Mouse (Mus musculus): ENCODE results near the gene Pou3f1. TPM values are rescaled to one million over a fixed set of nuclear protein-coding genes. Genes with fewer than 3 reads are reported as not detected.

Pou3f1 gene
- polyA plus RNA-seq, 1 experiment from 2014 or later: 6.8 TPM

- peaks cover 34% of the 10 kb centered on the region for H3K4me1 ChIP-seq
- H3K9ac ChIP-seq (replicated peaks): peak overlapping the region; percentile 23; the same call in 1 of the 2 replicates
- no peaks in the 10 kb centered on the region for H3K9me3 ChIP-seq (replicated peaks)
- H3K4me2 ChIP-seq: peak overlapping the region; percentile 60
- peak; percentile 51; the same call in 1 of the 2 replicates for ATAC-seq (ENCODE audit: low FRiP score)
- H3K27ac ChIP-seq (replicated peaks): 0 out of 2 replicates have a peak overlapping the region, but pooled peaks have one; percentile 45
- peaks cover 7% of the 10 kb centered on the region; the same call in 1 of the 2 replicates for H3K36me3 ChIP-seq
- 2% methylated on average over 28 of the region's 31 CpGs for WGBS
- H3K27me3 ChIP-seq (replicated peaks): peaks cover 52% of the 10 kb centered on the region
- peak overlapping the region; percentile 15 for H3K4me3 ChIP-seq (replicated peaks)
Observed at GRCm38 (mm10) chr4:124672347-124673320, 16.0 kb downstream of the Pou3f1 start.

GRCm38 (mm10) chr4:124674334-124675032, 17.9 kb downstream of the Pou3f1 start:
- H3K27me3 ChIP-seq (replicated peaks): peaks cover 37% of the 10 kb centered on the region
- no peak overlapping the region for H3K27ac ChIP-seq (replicated peaks)
- H3K4me2 ChIP-seq: no peak overlapping the region
- no peak overlapping the region for H3K4me3 ChIP-seq (replicated peaks)
- 61% methylated on average over 17 of the region's 17 CpGs for WGBS
- ATAC-seq (ENCODE audit: low FRiP score): no peak
- peaks cover 27% of the 10 kb centered on the region for H3K4me1 ChIP-seq
- no peak overlapping the region for H3K9ac ChIP-seq (replicated peaks)
- peaks cover 18% of the 10 kb centered on the region for H3K36me3 ChIP-seq
- no peaks in the 10 kb centered on the region for H3K9me3 ChIP-seq (replicated peaks)

- Histone ChIP-seq H3K4me1 (peaks cover 27% of the 10 kb centered on the region), H3K9ac (replicated peaks) (no peak overlapping the region), H3K4me3 (replicated peaks) (no peak overlapping the region), H3K9me3 (replicated peaks) (no peaks in the 10 kb centered on the region), H3K27ac (replicated peaks) (no peak overlapping the region), H3K36me3 (peaks cover 23% of the 10 kb centered on the region), H3K4me2 (no peak overlapping the region), H3K27me3 (replicated peaks) (peaks cover 36% of the 10 kb centered on the region)
- no peak for ATAC-seq (ENCODE audit: low FRiP score)
- under 1% methylated on average over 4 of the region's 4 CpGs for WGBS
Observed at GRCm38 (mm10) chr4:124675037-124675436, 18.4 kb downstream of the Pou3f1 start.

- 86% methylated on average over 6 of the region's 6 CpGs for WGBS
- peaks cover 27% of the 10 kb centered on the region for H3K4me1 ChIP-seq
- peaks cover 33% of the 10 kb centered on the region for H3K36me3 ChIP-seq
- H3K27me3 ChIP-seq (replicated peaks): peaks cover 28% of the 10 kb centered on the region
- H3K4me3 ChIP-seq (replicated peaks): no peak overlapping the region
- no peak for ATAC-seq (ENCODE audit: low FRiP score)
- H3K9ac ChIP-seq (replicated peaks): no peak overlapping the region
- no peak overlapping the region for H3K27ac ChIP-seq (replicated peaks)
- H3K9me3 ChIP-seq (replicated peaks): no peaks in the 10 kb centered on the region
- H3K4me2 ChIP-seq: no peak overlapping the region
Observed at GRCm38 (mm10) chr4:124675958-124676357, 19.4 kb downstream of the Pou3f1 start.

- H3K9ac ChIP-seq (replicated peaks): no peak overlapping the region
- no peak overlapping the region for H3K4me3 ChIP-seq (replicated peaks)
- no peak overlapping the region for H3K27ac ChIP-seq (replicated peaks)
- H3K4me1 ChIP-seq: no peaks in the 10 kb centered on the region
- peaks cover 72% of the 10 kb centered on the region for H3K36me3 ChIP-seq
- WGBS: 65% methylated on average over 7 of the region's 7 CpGs
- ATAC-seq (ENCODE audit: low FRiP score): no peak
- no peak overlapping the region for H3K4me2 ChIP-seq
- H3K27me3 ChIP-seq (replicated peaks): no peaks in the 10 kb centered on the region
- no peaks in the 10 kb centered on the region for H3K9me3 ChIP-seq (replicated peaks)
Observed at GRCm38 (mm10) chr4:124682270-124682669, 25.7 kb downstream of the Pou3f1 start.

GRCm38 (mm10) chr4:124683474-124683873, 26.9 kb downstream of the Pou3f1 start:
- H3K27ac ChIP-seq (replicated peaks): no peak overlapping the region
- no peak overlapping the region for H3K9ac ChIP-seq (replicated peaks)
- 95% methylated on average over 4 of the region's 4 CpGs for WGBS
- H3K4me2 ChIP-seq: no peak overlapping the region
- no peak overlapping the region for H3K4me3 ChIP-seq (replicated peaks)
- ATAC-seq (ENCODE audit: low FRiP score): no peak
- peaks cover 73% of the 10 kb centered on the region for H3K36me3 ChIP-seq
- no peaks in the 10 kb centered on the region for H3K27me3 ChIP-seq (replicated peaks)
- no peaks in the 10 kb centered on the region for H3K9me3 ChIP-seq (replicated peaks)
- H3K4me1 ChIP-seq: no peaks in the 10 kb centered on the region

GRCm38 (mm10) chr4:124685004-124685403, 28.4 kb downstream of the Pou3f1 start:
- Histone ChIP-seq H3K36me3 (peaks cover 60% of the 10 kb centered on the region), H3K27ac (replicated peaks) (no peak overlapping the region), H3K4me3 (replicated peaks) (no peak overlapping the region), H3K27me3 (replicated peaks) (no peaks in the 10 kb centered on the region), H3K9ac (replicated peaks) (no peak overlapping the region), H3K4me2 (no peak overlapping the region), H3K9me3 (replicated peaks) (no peaks in the 10 kb centered on the region), H3K4me1 (no peaks in the 10 kb centered on the region)
- ATAC-seq (ENCODE audit: low FRiP score): no peak
- 74% methylated on average over 4 of the region's 4 CpGs for WGBS

GRCm38 (mm10) chr4:124685453-124685852, 28.8 kb downstream of the Pou3f1 start:
- Histone ChIP-seq H3K36me3 (peaks cover 55% of the 10 kb centered on the region), H3K9me3 (replicated peaks) (no peaks in the 10 kb centered on the region), H3K4me2 (no peak overlapping the region), H3K27me3 (replicated peaks) (no peaks in the 10 kb centered on the region), H3K4me3 (replicated peaks) (no peak overlapping the region), H3K9ac (replicated peaks) (no peak overlapping the region), H3K27ac (replicated peaks) (no peak overlapping the region), H3K4me1 (no peaks in the 10 kb centered on the region)
- no peak for ATAC-seq (ENCODE audit: low FRiP score)
- WGBS: 92% methylated on average over 8 of the region's 8 CpGs

- WGBS: 86% methylated on average over 8 of the region's 8 CpGs
- no peak overlapping the region for H3K9ac ChIP-seq (replicated peaks)
- peaks cover 50% of the 10 kb centered on the region for H3K36me3 ChIP-seq
- no peak overlapping the region for H3K4me3 ChIP-seq (replicated peaks)
- peaks cover 5% of the 10 kb centered on the region for H3K4me1 ChIP-seq
- no peaks in the 10 kb centered on the region for H3K9me3 ChIP-seq (replicated peaks)
- no peak overlapping the region for H3K4me2 ChIP-seq
- no peak for ATAC-seq (ENCODE audit: low FRiP score)
- no peak overlapping the region for H3K27ac ChIP-seq (replicated peaks)
- H3K27me3 ChIP-seq (replicated peaks): no peaks in the 10 kb centered on the region
Observed at GRCm38 (mm10) chr4:124685897-124686402, 29.3 kb downstream of the Pou3f1 start.

- ATAC-seq (ENCODE audit: low FRiP score): no peak
- H3K9me3 ChIP-seq (replicated peaks): no peaks in the 10 kb centered on the region
- 91% methylated on average over 8 of the region's 8 CpGs for WGBS
Observed at GRCm38 (mm10) chr4:124691455-124691854, 34.8 kb downstream of the Pou3f1 start.

GRCm38 (mm10) chr4:124692416-124692861, 35.8 kb downstream of the Pou3f1 start:
- no peaks in the 10 kb centered on the region for H3K9me3 ChIP-seq (replicated peaks)
- peak overlapping the region; percentile 79 for H3K4me2 ChIP-seq
- ATAC-seq (ENCODE audit: low FRiP score): no peak
- peak overlapping the region; percentile 93 for H3K9ac ChIP-seq (replicated peaks)
- H3K27ac ChIP-seq (replicated peaks): no peak overlapping the region
- peaks cover 28% of the 10 kb centered on the region for H3K4me1 ChIP-seq
- H3K36me3 ChIP-seq: peaks cover 5% of the 10 kb centered on the region
- peaks cover 20% of the 10 kb centered on the region for H3K27me3 ChIP-seq (replicated peaks)
- WGBS: 75% methylated on average over 3 of the region's 3 CpGs
- peak overlapping the region; percentile 86 for H3K4me3 ChIP-seq (replicated peaks)

More at GRCm38 (mm10) chr4:124691455-124691854, 34.8 kb downstream of the Pou3f1 start:
- Histone ChIP-seq H3K27ac (replicated peaks) (no peak overlapping the region), H3K4me3 (replicated peaks) (no peak overlapping the region), H3K4me1 (peaks cover 28% of the 10 kb centered on the region), H3K9ac (replicated peaks) (no peak overlapping the region), H3K27me3 (replicated peaks) (peaks cover 16% of the 10 kb centered on the region), H3K4me2 (no peak overlapping the region), H3K36me3 (peaks cover 6% of the 10 kb centered on the region)
